Mouse (Mus musculus): ENCODE results near the gene Rbmxl1.

The Rbmxl1 gene

DNA sequence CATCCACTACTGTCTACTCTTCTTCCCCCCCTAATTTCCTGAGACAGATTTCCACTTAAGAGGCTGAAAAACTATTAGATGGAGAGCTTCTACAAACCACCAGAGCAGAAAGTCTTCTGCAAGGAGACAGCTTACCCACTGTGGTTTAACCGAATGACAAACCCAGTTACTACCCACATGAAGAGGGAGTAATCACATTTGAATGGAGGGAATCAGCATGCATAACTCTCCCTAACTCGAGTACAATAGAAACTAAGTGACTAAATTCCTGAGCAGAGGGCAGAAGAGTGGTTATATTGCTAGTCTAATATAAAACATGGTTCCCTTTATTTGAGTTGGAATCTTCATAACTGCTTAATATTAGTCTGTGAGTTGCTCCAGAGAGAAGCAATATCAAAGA, 15.7 kb downstream of the Rbmxl1 start:
- ATAC-seq (ENCODE audit: low TSS enrichment): no peak

GRCm38 (mm10) chr8:78489733-78490132, 19.0 kb downstream of the Rbmxl1 start:
- ATAC-seq (ENCODE audit: low TSS enrichment): no peak

DNA sequence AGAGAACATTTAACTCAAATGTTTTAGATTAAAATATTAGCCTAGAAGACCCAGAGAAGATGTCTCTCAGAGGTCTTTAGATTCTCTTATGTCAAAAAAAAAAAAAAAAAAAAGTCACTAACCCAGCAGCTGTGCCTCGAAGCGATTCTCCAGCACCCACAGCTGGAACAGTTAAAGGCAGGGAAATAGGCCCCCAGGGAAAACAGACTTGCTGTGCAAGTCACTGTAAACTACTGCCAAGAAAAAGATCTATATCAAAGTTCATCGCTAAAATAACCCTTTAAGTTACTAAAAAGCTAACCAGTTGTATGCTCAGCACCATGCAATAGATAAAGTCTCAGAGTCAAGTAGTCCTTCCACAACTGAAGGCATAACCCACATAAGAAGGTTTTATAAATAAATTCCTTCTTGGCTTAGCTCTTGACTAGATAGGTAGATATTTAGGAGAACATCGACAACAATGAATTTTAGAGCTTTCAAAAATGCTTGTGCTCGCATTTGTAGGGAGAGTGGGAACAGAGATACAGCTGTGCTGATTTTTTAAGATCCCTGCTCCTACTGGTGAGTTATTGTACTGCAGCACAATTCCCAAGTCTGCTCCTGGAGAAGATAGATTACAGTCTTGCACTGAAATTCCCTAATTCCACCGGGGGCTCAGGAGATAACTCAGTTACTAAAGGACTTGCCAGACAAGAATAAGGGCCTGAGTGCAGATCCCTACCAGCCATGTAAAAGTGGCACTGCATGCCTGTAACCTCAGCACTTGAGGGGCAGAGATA, 31.5 kb downstream of the Rbmxl1 start:
- peak; percentile 76; the same call in 1 of the 2 replicates for ATAC-seq (ENCODE audit: low TSS enrichment)

DNA sequence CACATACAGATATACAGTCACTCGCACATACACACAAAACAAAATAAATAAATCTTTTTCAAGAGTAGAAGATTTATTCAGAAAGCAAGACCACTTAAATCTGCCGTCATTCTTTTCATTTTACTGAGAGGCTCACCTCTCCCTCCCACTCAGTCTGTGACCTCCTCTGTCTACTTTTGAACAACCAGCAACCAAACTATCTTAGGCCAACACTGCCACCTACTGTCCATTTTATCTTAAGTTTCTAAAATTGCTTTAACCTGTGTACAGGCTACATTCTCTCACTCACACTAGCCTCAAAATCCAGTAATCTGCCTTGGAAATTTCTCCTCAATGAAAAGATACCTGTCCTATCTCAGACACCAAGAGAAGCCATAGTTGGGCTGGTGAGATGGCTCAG, 40.8 kb downstream of the Rbmxl1 start:
- no peak for ATAC-seq (ENCODE audit: low TSS enrichment)

- no peak for ATAC-seq (ENCODE audit: low TSS enrichment)
Observed at GRCm38 (mm10) chr8:78463941-78464340, 44.8 kb downstream of the Rbmxl1 start.

DNA sequence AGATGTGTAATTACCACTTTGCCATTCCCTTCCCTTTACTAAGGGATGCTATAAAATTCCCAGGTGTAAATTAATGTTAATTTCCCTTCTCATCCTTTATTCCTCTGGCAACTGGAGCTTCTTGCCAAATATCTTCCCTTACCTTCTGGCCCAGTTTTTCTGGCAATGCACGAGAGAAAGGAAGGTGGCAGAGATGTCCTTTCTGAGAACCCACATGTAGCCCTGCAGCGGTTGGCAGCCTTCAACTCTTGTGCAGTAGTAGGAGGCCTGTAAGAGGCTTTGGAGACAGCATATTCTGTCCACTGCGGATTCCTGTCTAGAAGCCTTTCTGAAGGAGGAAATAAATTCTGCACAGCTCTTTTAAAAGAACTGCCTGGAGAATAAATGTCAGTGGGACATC, 52.3 kb downstream of the Rbmxl1 start:
- ATAC-seq (ENCODE audit: low TSS enrichment): no peak

All from frontal cortex, adult (tissue).